Mouse (Mus musculus): ENCODE results near the gene Gpr176.

DNA sequence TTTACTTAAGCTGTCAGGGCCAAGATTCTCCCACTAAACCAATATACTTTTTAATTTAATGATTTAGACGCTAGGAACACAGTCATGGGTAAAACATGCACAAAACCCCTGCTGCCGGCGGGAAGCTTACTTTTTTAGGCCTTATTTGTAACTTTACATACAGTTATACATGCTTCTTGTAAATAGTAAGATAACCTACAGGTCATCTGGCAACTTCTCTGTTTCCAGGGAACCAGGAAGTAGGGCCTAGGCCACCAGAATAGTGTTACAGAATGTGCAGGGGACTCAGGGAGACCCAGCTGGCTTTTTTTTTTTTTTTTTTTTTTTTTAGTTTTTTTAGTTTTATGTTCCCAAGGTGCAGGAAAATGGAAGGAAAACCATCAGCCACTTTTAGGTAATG is 16.4 kb upstream of the Gpr176 start:
- no peak for TF ChIP-seq GATA1 (IDR thresholded peaks at IDR 0.05; ENCODE audit: borderline replicate concordance, low read length)
- TF ChIP-seq CTCF (IDR thresholded peaks at IDR 0.05; ENCODE audit: low read depth, low read length), result no peak
